ENCODE assay signal across 10 mouse cellular contexts in genomic region chr6:94681446-94682269, GRCm38 (mm10). TPM values are rescaled to one million over a fixed set of nuclear protein-coding genes. Genes with fewer than 3 reads are reported as not detected.
DNase-seq lines count a peak whose midpoint lies in the region; ATAC-seq and TF ChIP-seq lines count a peak whose summit lies in the region.
"Had no signal": no experiment of that assay in that cellular context is flagged by ENCODE, and none has a peak within 500 bp of the region (broad histone marks: within the 10 kb centered on the region; RNA-seq: fewer than 3 reads in every experiment).

No protein-coding gene starts in this region.

- no peak overlapping the region for H3K9ac ChIP-seq in heart, postnatal 0 days (replicated peaks; ENCODE audit: low read depth, low read length)
- H3K9ac ChIP-seq in hindbrain, embryonic 12.5 days: no peak overlapping the region
- H3K9ac ChIP-seq in neural tube, embryonic 15.5 days (replicated peaks): no peak overlapping the region

- H3K27ac ChIP-seq in heart, postnatal 0 days (ENCODE audit: low read depth): no peak overlapping the region
- H3K27ac ChIP-seq in hindbrain, embryonic 12.5 days: peak overlapping the region; percentile 31; the same call in 1 of the 2 replicates
- H3K27ac ChIP-seq in neural tube, embryonic 15.5 days (replicated peaks): peak overlapping the region; percentile 64
- H3K27ac ChIP-seq: macrophage had no signal

- no peak for TF ChIP-seq POLR2A in lung, adult 2 months (IDR thresholded peaks at IDR 0.05; ENCODE audit: borderline replicate concordance, extremely low read depth, low read depth, low read length)

- 51% methylated on average over 15 of the region's 15 CpGs for WGBS in heart, postnatal 0 days
- 54% methylated on average over 15 of the region's 15 CpGs for WGBS in hindbrain, embryonic 12.5 days
- 33% methylated on average over 15 of the region's 15 CpGs for WGBS in neural tube, embryonic 15.5 days
- WGBS in lung, adult 2 months: 32% methylated on average over 15 of the region's 15 CpGs

- no peak for TF ChIP-seq CTCF in heart, postnatal 0 days (IDR thresholded peaks at IDR 0.05; ENCODE audit: low read depth)
- no peak for TF ChIP-seq CTCF in E14TG2a.4 (conservative IDR thresholded peaks at IDR 0.05; ENCODE audit: low read length)
- TF ChIP-seq CTCF in lung, adult 2 months (IDR thresholded peaks at IDR 0.05; ENCODE audit: insufficient read depth, low read length): no peak

- H3K27me3 ChIP-seq in heart, postnatal 0 days (ENCODE audit: control insufficient read depth, insufficient read depth, low read length): no peaks in the 10 kb centered on the region
- H3K27me3 ChIP-seq in E14TG2a.4 (ENCODE audit: insufficient read depth, low read length): no peaks in the 10 kb centered on the region
- H3K27me3 ChIP-seq in hindbrain, embryonic 12.5 days: no peaks in the 10 kb centered on the region
- no peaks in the 10 kb centered on the region for H3K27me3 ChIP-seq in neural tube, embryonic 15.5 days (replicated peaks)

- peaks cover 57% of the 10 kb centered on the region for H3K4me1 ChIP-seq in heart, postnatal 0 days (ENCODE audit: control insufficient read depth, insufficient read depth)
- H3K4me1 ChIP-seq in E14TG2a.4 (replicated peaks; ENCODE audit: low read depth, low read length): peaks cover 92% of the 10 kb centered on the region
- H3K4me1 ChIP-seq in hindbrain, embryonic 12.5 days: peaks cover 71% of the 10 kb centered on the region
- H3K4me1 ChIP-seq in neural tube, embryonic 15.5 days: peaks cover 66% of the 10 kb centered on the region
- H3K4me1 ChIP-seq in lung, adult 2 months (ENCODE audit: control insufficient read depth, insufficient read depth, low read length): peaks cover 9% of the 10 kb centered on the region

- peak overlapping the region; percentile 19; the same call in 1 of the 2 replicates for H3K4me2 ChIP-seq in heart, postnatal 0 days (ENCODE audit: low read depth, low read length)
- H3K4me2 ChIP-seq in hindbrain, embryonic 12.5 days (replicated peaks): no peak overlapping the region
- peak overlapping the region; percentile 33 for H3K4me2 ChIP-seq in neural tube, embryonic 15.5 days

- no peaks in the 10 kb centered on the region for H3K9me3 ChIP-seq in heart, postnatal 0 days (replicated peaks; ENCODE audit: control insufficient read depth, low read length)
- no peaks in the 10 kb centered on the region for H3K9me3 ChIP-seq in E14TG2a.4 (ENCODE audit: low read length)
- no peaks in the 10 kb centered on the region for H3K9me3 ChIP-seq in hindbrain, embryonic 12.5 days (replicated peaks)
- H3K9me3 ChIP-seq in neural tube, embryonic 15.5 days (replicated peaks): no peaks in the 10 kb centered on the region

- no peak overlapping the region for H3K4me3 ChIP-seq in heart, postnatal 0 days (ENCODE audit: low read depth, low read length)
- 0 out of 2 replicates have a peak overlapping the region, but pooled peaks have one; percentile 14 for H3K4me3 ChIP-seq in E14TG2a.4 (replicated peaks; ENCODE audit: low read length)
- H3K4me3 ChIP-seq in hindbrain, embryonic 12.5 days: no peak overlapping the region
- no peak overlapping the region for H3K4me3 ChIP-seq in neural tube, embryonic 15.5 days (replicated peaks)
- no peak overlapping the region for H3K4me3 ChIP-seq in lung, adult 2 months (replicated peaks; ENCODE audit: extremely low read depth, low read depth, low read length)

- DNase-seq in heart, postnatal 0 days (ENCODE audit: low spot score): no peak
- no peak for DNase-seq in heart, postnatal 10 days
- no peak for DNase-seq in layer of hippocampus, adult 9-11 months
- no peak for DNase-seq in ovary, adult 18-20 months (ENCODE audit: low spot score)
- DNase-seq in lung, adult 2 months: no peak
- DNase-seq: adrenal gland, postnatal 14 days had no signal

- TF ChIP-seq EP300 in heart, postnatal 0 days (IDR thresholded peaks at IDR 0.05; ENCODE audit: low read depth): no peak

- ATAC-seq in heart, postnatal 0 days (ENCODE audit: insufficient read depth, low read depth): no peak
- no peak for ATAC-seq in hindbrain, embryonic 12.5 days (ENCODE audit: low FRiP score)
- ATAC-seq in neural tube, embryonic 15.5 days (ENCODE audit: low FRiP score): no peak

- intact Hi-C loops in heart, postnatal 10 days (cut with DNase I): loop anchor here (2.0 kb wide), 1 partner anchor 15 kb away; no protein-coding TSS in a partner anchor

- H3K36me3 ChIP-seq in heart, postnatal 0 days (replicated peaks; ENCODE audit: control insufficient read depth, insufficient read depth, low read length): no peaks in the 10 kb centered on the region
- no peaks in the 10 kb centered on the region for H3K36me3 ChIP-seq in E14TG2a.4 (ENCODE audit: insufficient read depth, low read length)
- no peaks in the 10 kb centered on the region for H3K36me3 ChIP-seq in hindbrain, embryonic 12.5 days
- no peaks in the 10 kb centered on the region for H3K36me3 ChIP-seq in neural tube, embryonic 15.5 days

RNA-seq across cellular contexts. Expression of gene Lrig1, which starts 18.3 kb away (rescaled TPM):
- 50.2 and 54.3 TPM in 2 replicates for total RNA-seq in heart, postnatal 0 days (2014; rRNA removed; ENCODE audit: low replicate concordance)
- 7.1 and 7.3 TPM in 2 replicates for polyA plus RNA-seq in heart, postnatal 0 days (2015; fragmentation: Nextera tagmentation; extraction: Ambion mirVana)
- 10 to 100 TPM; 27.3 to 27.7 TPM for total RNA-seq in heart, postnatal 10 days (2021)
- polyA plus RNA-seq in hindbrain, embryonic 12.5 days (2016; fragmentation: Nextera tagmentation; extraction: Ambion mirVana): 23.9 and 24.3 TPM in 2 replicates
- 14.5 and 15.0 TPM in 2 replicates for polyA plus RNA-seq in neural tube, embryonic 15.5 days (2015; fragmentation: Nextera tagmentation; extraction: Ambion mirVana)
- 18.7 and 22.9 TPM in 2 replicates for polyA plus RNA-seq in lung, adult 2 months (2012; rRNA removed)
